Mouse (Mus musculus) liver, embryonic 11.5 days (tissue): ENCODE results near the gene Olfr1099. TPM values are rescaled to one million over a fixed set of nuclear protein-coding genes. Genes with fewer than 3 reads are reported as not detected.

Experiments used
- ATAC-seq: fragments of 200-750 bp; cut with Nextera tagmentation; replicated peaks from 2 replicates; pipeline ENCODE4 v1.8.0; 2017; ENCODE audit warnings: moderate number of reproducible peaks, mild to moderate bottlenecking, moderate TSS enrichment, moderate library complexity; ENCODE audit not compliant: low FRiP score
- DNase-seq: peaks from one replicate; pipeline ENCODE4 v3.0.0-alpha.2; 2017; ENCODE audit warnings: low spot score
- H3K27ac ChIP-seq: fragments of 300-500 bp; sonication (generic); 2 replicates; pipeline ENCODE4 v1.5.1; 2014; ENCODE audit warnings: mild to moderate bottlenecking, low read depth, low read length, control low read depth
- H3K27me3 ChIP-seq: fragments of 300-500 bp; sonication (generic); replicated peaks from 2 replicates; pipeline ENCODE4 v1.6.1; 2014; ENCODE audit warnings: low read length, mixed read lengths; ENCODE audit not compliant: control insufficient read depth, insufficient read depth
- H3K36me3 ChIP-seq: fragments of 300-500 bp; sonication (generic); 2 replicates; pipeline ENCODE4 v1.6.1; 2014; ENCODE audit warnings: mild to moderate bottlenecking, low read length, moderate library complexity, mixed read lengths; ENCODE audit not compliant: control insufficient read depth, insufficient read depth
- H3K4me1 ChIP-seq: fragments of 300-500 bp; sonication (generic); replicated peaks from 2 replicates; pipeline ENCODE4 v1.6.1; 2014; ENCODE audit warnings: low read length, mixed read lengths; ENCODE audit not compliant: control insufficient read depth, insufficient read depth
- H3K4me2 ChIP-seq: fragments of 300-500 bp; sonication (generic); 2 replicates; pipeline ENCODE4 v1.6.1; 2014; ENCODE audit warnings: mild to moderate bottlenecking, control low read depth, moderate library complexity
- H3K4me3 ChIP-seq: fragments of 300-500 bp; sonication (generic); 2 replicates; pipeline ENCODE4 v1.5.1; 2014; ENCODE audit warnings: low read depth, low read length, control low read depth
- H3K9ac ChIP-seq: fragments of 300-500 bp; sonication (generic); 2 replicates; pipeline ENCODE4 v1.6.1; 2014; ENCODE audit warnings: low read depth, low read length, control low read depth
- H3K9me3 ChIP-seq: fragments of 300-500 bp; sonication (generic); 2 replicates; pipeline ENCODE4 v1.6.1; 2016; ENCODE audit warnings: low read length, inconsistent platforms, mixed read lengths; ENCODE audit not compliant: control insufficient read depth
- WGBS: fragments of 180-500 bp; shearing (Covaris S2); extraction: QIAGEN DNeasy Blood & Tissue Kit; methylation state at CpG from one replicate; pipeline ENCODE4 v1.1.7; 2014; 5-methylcytosine and 5-hydroxymethylcytosine counted together
- polyA plus RNA-seq: library from polyadenylated mRNA; unstranded; fragments of >200 nt; fragmentation: Nextera tagmentation; extraction: Ambion mirVana; gene quantifications from 2 replicates; pipeline ENCODE4 v1.2.1, GENCODE M21; 2014

Olfr1099 gene
- polyA plus RNA-seq, result not detected in 2 replicates

DNA sequence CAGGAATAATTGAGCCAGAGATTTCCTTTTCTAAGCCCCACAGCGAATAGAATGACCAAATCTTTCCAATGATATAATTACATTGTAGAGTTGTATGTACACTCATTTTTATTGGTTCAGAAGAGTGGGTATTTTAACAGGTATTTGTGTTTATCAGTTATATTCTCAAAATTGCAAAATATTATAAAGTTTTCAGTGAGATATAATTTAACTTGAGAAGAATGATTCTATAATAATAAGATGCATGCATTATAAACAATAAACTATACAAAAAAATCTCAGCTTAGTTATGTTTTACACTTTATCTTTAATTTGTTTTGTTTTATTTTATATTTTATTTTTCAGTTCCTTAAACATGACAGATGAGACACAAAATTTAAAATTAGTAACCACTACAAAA, at the start of gene Olfr1099:
Olfr1099 (minus strand) TSS at position 101 of the 400 bp plus-strand sequence.
- H3K4me2 ChIP-seq, result no peak within 1 kb of the TSS
- no peak within 1 kb of the TSS for H3K9ac ChIP-seq
- H3K4me1 ChIP-seq, result no peaks in the 10 kb centered on the region
- no peak within 1 kb of the TSS for H3K4me3 ChIP-seq
- no peak for DNase-seq
- H3K36me3 ChIP-seq, result no peaks in the 10 kb centered on the region
- no peaks in the 10 kb centered on the region for H3K9me3 ChIP-seq
- no peak within 1 kb of the TSS for H3K27ac ChIP-seq
- H3K27me3 ChIP-seq, result no peaks in the 10 kb centered on the region
- 75% methylated on average over 1 of the region's 1 CpGs for WGBS
- no peak for ATAC-seq

DNA sequence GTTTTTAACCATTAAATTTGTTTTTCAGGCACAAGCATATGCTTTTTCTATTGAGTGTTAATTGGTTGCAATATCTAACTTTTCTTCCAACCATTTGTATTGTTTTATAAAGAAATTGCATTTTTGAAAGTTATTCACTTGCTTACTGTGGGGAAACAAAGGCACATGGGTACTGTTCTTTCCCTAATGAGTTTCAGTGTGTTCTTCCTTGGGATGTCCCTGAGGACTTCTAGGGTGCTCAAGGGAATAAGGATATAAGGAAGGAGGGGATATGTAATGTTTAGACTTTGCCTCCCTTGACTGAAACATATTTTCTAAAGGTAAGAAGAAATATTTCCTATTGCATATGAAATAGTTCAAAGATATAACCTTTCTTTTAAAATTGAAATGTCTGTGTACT, 37.6 kb upstream of the Olfr1099 start, which contains the start of gene Olfr1102:
Olfr1102 (plus strand) TSS at position 301 of the 400 bp plus-strand sequence.
- H3K27me3 ChIP-seq, result no peaks in the 10 kb centered on the region
- no peak within 1 kb of the TSS for H3K9ac ChIP-seq
- no peak within 1 kb of the TSS for H3K4me2 ChIP-seq
- H3K36me3 ChIP-seq, result no peaks in the 10 kb centered on the region
- H3K9me3 ChIP-seq, result no peaks in the 10 kb centered on the region
- H3K4me3 ChIP-seq, result no peak within 1 kb of the TSS
- H3K27ac ChIP-seq, result no peak within 1 kb of the TSS
- DNase-seq (no peak), ATAC-seq (no peak)
- no peaks in the 10 kb centered on the region for H3K4me1 ChIP-seq

DNA sequence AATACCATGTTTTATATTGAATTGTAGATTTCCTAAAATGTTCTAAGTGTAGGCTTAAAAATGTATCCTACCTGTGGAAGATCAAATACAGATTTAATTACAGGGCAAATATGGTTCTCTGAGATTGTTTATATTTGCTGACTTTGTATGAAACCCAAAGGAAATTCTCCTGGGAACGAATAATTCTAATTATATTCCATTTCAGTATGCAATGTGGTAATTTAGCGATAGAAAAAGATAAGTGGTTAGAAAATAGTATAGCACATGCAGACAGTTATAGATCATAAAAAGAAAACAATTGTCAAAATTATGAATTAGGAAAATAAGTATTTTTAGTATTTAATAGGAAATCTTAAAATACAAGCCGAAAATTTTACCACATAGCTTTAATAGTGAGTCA, 30.6 kb upstream of the Olfr1099 start, which contains the start of gene Olfr1101:
Olfr1101 (minus strand) TSS at position 101 of the 400 bp plus-strand sequence.
- H3K4me1 ChIP-seq, result no peaks in the 10 kb centered on the region
- H3K9me3 ChIP-seq, result no peaks in the 10 kb centered on the region
- no peaks in the 10 kb centered on the region for H3K27me3 ChIP-seq
- no peak for ATAC-seq
- no peak within 1 kb of the TSS for H3K4me3 ChIP-seq
- no peak within 1 kb of the TSS for H3K4me2 ChIP-seq
- H3K36me3 ChIP-seq, result no peaks in the 10 kb centered on the region
- H3K9ac ChIP-seq, result no peak within 1 kb of the TSS
- no peak within 1 kb of the TSS for H3K27ac ChIP-seq
- DNase-seq, result no peak
- 73% methylated on average over 3 of the region's 3 CpGs for WGBS

DNA sequence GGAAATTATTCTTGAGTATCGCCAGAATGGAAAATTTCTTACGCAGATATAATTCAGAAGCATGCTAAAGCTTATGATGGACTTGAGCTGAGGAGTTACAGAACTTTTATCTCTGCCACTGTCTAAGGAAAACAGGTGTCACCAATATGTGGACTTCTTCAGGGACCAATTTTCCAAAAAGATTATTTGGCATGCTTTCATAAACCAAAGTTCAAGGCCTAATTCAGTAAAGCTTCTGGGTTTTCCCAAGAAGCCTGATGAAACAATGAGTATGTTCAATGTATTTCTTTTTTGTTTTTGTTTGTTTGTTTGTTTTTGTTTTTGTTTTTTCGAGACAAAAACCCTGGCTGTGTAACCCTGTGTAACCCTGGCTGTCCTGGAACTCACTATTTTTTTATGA, 19.4 kb upstream of the Olfr1099 start, which contains the start of gene Olfr1100:
Olfr1100 (minus strand) TSS at position 101 of the 400 bp plus-strand sequence.
- no peak for ATAC-seq
- Histone ChIP-seq H3K4me3 (no peak within 1 kb of the TSS), H3K9me3 (no peaks in the 10 kb centered on the region), H3K36me3 (no peaks in the 10 kb centered on the region), H3K27me3 (no peaks in the 10 kb centered on the region), H3K4me2 (no peak within 1 kb of the TSS), H3K27ac (no peak within 1 kb of the TSS), H3K4me1 (no peaks in the 10 kb centered on the region), H3K9ac (no peak within 1 kb of the TSS)
- DNase-seq, result no peak
- 78% methylated on average over 3 of the region's 3 CpGs for WGBS

DNA sequence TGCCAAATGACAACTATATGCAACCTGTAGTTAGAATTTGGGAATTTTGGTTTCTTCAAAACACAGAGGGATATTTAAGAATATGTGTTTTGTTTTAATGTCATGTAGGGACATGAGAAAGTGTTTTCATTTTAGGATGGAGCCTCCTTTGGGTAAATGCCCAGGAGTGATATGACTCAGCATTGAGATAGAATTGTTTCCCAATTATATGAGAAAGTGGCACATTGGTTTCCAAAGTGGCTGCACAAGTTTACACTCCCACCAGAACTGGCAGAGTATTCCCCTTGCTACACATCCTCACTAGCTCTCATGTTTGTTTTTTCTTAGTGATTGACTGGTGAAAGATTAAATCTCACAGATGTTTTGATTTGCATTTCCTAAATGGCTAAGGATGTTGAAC, 33.9 kb downstream of the Olfr1099 start:
- no peaks in the 10 kb centered on the region for H3K9me3 ChIP-seq
- no peak overlapping the region for H3K4me3 ChIP-seq
- no peak overlapping the region for H3K9ac ChIP-seq
- no peak overlapping the region for H3K4me2 ChIP-seq
- no peaks in the 10 kb centered on the region for H3K4me1 ChIP-seq
- DNase-seq (no peak), ATAC-seq (no peak)
- no peak overlapping the region for H3K27ac ChIP-seq
- H3K36me3 ChIP-seq, result no peaks in the 10 kb centered on the region
- no peaks in the 10 kb centered on the region for H3K27me3 ChIP-seq

DNA sequence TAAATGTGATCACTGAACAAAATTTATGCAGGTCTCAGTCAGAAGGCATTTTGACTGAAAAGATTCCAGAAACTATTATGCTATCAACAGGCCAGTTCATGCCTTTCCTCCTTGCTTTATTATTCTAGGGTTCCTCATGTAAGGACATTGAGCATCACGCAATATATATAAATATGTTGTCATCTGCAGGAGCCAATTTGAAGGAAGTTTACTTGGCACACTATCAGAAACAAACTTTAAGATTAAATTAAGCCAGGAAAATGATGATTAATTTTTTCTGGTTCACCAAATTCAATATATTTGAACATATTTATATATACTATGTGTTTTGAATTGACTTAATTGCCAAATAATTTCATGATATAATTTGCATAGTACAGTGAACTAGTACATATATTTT, 36.0 kb downstream of the Olfr1099 start, which contains the start of gene Olfr1098:
Olfr1098 (minus strand) TSS at position 101 of the 400 bp plus-strand sequence.
- no peak within 1 kb of the TSS for H3K27ac ChIP-seq
- H3K4me1 ChIP-seq, result no peaks in the 10 kb centered on the region
- H3K9ac ChIP-seq, result no peak within 1 kb of the TSS
- H3K4me3 ChIP-seq, result no peak within 1 kb of the TSS
- H3K36me3 ChIP-seq, result no peaks in the 10 kb centered on the region
- no peak within 1 kb of the TSS for H3K4me2 ChIP-seq
- ATAC-seq (no peak), DNase-seq (no peak)
- H3K27me3 ChIP-seq, result no peaks in the 10 kb centered on the region
- no peaks in the 10 kb centered on the region for H3K9me3 ChIP-seq
- WGBS, result 85% methylated on average over 1 of the region's 1 CpGs

DNA sequence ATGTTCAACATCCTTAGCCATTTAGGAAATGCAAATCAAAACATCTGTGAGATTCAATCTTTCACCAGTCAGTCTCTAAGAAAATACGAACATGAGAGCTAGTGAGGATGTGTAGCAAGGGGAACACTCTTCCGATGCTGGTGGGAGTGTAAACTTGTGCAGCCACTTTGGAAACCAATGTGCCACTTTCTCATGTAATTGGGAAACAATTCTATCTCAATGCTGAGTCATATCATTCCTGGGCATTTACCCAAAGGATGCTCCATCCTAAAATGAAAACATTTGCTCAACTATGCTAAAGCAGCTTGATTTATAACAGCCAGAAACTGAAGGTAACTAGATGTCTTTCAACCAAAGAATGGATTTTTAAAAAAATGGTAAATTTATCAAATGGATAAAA, 54.8 kb downstream of the Olfr1099 start:
- Histone ChIP-seq H3K27me3 (no peaks in the 10 kb centered on the region), H3K4me1 (no peaks in the 10 kb centered on the region), H3K9ac (no peak overlapping the region), H3K36me3 (no peaks in the 10 kb centered on the region), H3K4me2 (no peak overlapping the region), H3K9me3 (no peaks in the 10 kb centered on the region), H3K27ac (no peak overlapping the region), H3K4me3 (no peak overlapping the region)
- WGBS, result 82% methylated on average over 2 of the region's 2 CpGs
- DNase-seq (no peak), ATAC-seq (no peak)

Other genes with a start within 250 kb of the Olfr1099 start
- gene Olfr1089, start 227.0 kb downstream of the Olfr1099 start, polyA plus RNA-seq, result not detected in 2 replicates
- not detected in 2 replicates for gene Olfr1090, start 201.7 kb downstream of the Olfr1099 start, polyA plus RNA-seq
- gene Olfr1093, start 178.2 kb downstream of the Olfr1099 start, polyA plus RNA-seq, result not detected in 2 replicates
- gene Olfr141, start 150.7 kb downstream of the Olfr1099 start, polyA plus RNA-seq, result not detected in 2 replicates
- not detected in 2 replicates for gene Olfr1094, start 136.0 kb downstream of the Olfr1099 start, polyA plus RNA-seq
- gene Olfr1095, start 109.0 kb downstream of the Olfr1099 start, polyA plus RNA-seq, result not detected in 2 replicates
- not detected in 2 replicates for gene Gm13723, start 85.9 kb downstream of the Olfr1099 start, polyA plus RNA-seq
- not detected in 2 replicates for gene Olfr1097, start 68.5 kb downstream of the Olfr1099 start, polyA plus RNA-seq
- gene Olfr1098, start 36.1 kb downstream of the Olfr1099 start, polyA plus RNA-seq, result not detected in 2 replicates
- gene Olfr1100, start 19.3 kb upstream of the Olfr1099 start, polyA plus RNA-seq, result not detected in 2 replicates
- gene Olfr1101, start 30.5 kb upstream of the Olfr1099 start, polyA plus RNA-seq, result not detected in 2 replicates
- gene Olfr1102, start 37.7 kb upstream of the Olfr1099 start, polyA plus RNA-seq, result not detected in 2 replicates
- not detected in 2 replicates for gene Olfr1104, start 66.4 kb upstream of the Olfr1099 start, polyA plus RNA-seq
- not detected in 2 replicates for gene Olfr1105, start 75.8 kb upstream of the Olfr1099 start, polyA plus RNA-seq
- not detected in 2 replicates for gene Olfr1106, start 91.6 kb upstream of the Olfr1099 start, polyA plus RNA-seq
- gene Olfr1107, start 115.1 kb upstream of the Olfr1099 start, polyA plus RNA-seq, result not detected in 2 replicates
- gene Olfr1109, start 135.3 kb upstream of the Olfr1099 start, polyA plus RNA-seq, result not detected in 2 replicates
- not detected in 2 replicates for gene Olfr259, start 153.9 kb upstream of the Olfr1099 start, polyA plus RNA-seq
- gene Olfr1110, start 179.6 kb upstream of the Olfr1099 start, polyA plus RNA-seq, result not detected in 2 replicates
- gene Olfr1111, start 191.9 kb upstream of the Olfr1099 start, polyA plus RNA-seq, result not detected in 2 replicates
- not detected in 2 replicates for gene Olfr1112, start 227.1 kb upstream of the Olfr1099 start, polyA plus RNA-seq
- gene Olfr1113, start 248.3 kb upstream of the Olfr1099 start, polyA plus RNA-seq, result not detected in 2 replicates